Mouse (Mus musculus): ENCODE measurements around the gene Dlec1. TPM values are rescaled to one million over a fixed set of nuclear protein-coding genes. Genes with fewer than 3 reads are reported as not detected.

The Dlec1 gene
- polyA plus RNA-seq, 1 experiment from 2014 or later: 1.1 TPM

GRCm38 (mm10) chr9:119119409-119120167 lies 17.3 kb downstream of the Dlec1 start:
- WGBS: 83% methylated on average over 19 of the region's 19 CpGs
- Histone ChIP-seq H3K4me3 (ENCODE audit: low read depth, low read length) (no peak overlapping the region), H3K27ac (ENCODE audit: low read depth) (no peak overlapping the region), H3K4me2 (no peak overlapping the region), H3K4me1 (ENCODE audit: insufficient read depth) (no peaks in the 10 kb centered on the region), H3K9ac (no peak overlapping the region), H3K36me3 (ENCODE audit: insufficient read depth) (no peaks in the 10 kb centered on the region), H3K27me3 (ENCODE audit: insufficient read depth, low read length) (no peaks in the 10 kb centered on the region), H3K9me3 (ENCODE audit: low read depth, low read length) (no peaks in the 10 kb centered on the region)
- no peak for TF ChIP-seq CTCF (IDR thresholded peaks at IDR 0.05; ENCODE audit: low read depth)
- DNase-seq (no peak), ATAC-seq (ENCODE audit: insufficient read depth) (no peak)

- Histone ChIP-seq H3K4me3 (ENCODE audit: low read depth, low read length) (no peak overlapping the region), H3K36me3 (ENCODE audit: insufficient read depth) (no peaks in the 10 kb centered on the region), H3K27me3 (ENCODE audit: insufficient read depth, low read length) (no peaks in the 10 kb centered on the region), H3K4me2 (no peak overlapping the region), H3K4me1 (ENCODE audit: insufficient read depth) (no peaks in the 10 kb centered on the region), H3K9ac (no peak overlapping the region), H3K27ac (ENCODE audit: low read depth) (no peak overlapping the region), H3K9me3 (ENCODE audit: low read depth, low read length) (no peaks in the 10 kb centered on the region)
- TF ChIP-seq CTCF (IDR thresholded peaks at IDR 0.05; ENCODE audit: low read depth): no peak
- DNase-seq (no peak), ATAC-seq (ENCODE audit: insufficient read depth) (no peak)
- 57% methylated on average over 3 of the region's 3 CpGs for WGBS
These were observed 17.9 kb downstream of the Dlec1 start for GRCm38 (mm10) chr9:119120168-119120560.

GRCm38 (mm10) chr9:119122596-119123369 lies 20.5 kb downstream of the Dlec1 start:
- Histone ChIP-seq H3K9me3 (ENCODE audit: low read depth, low read length) (no peaks in the 10 kb centered on the region), H3K4me3 (ENCODE audit: low read depth, low read length) (no peak overlapping the region), H3K9ac (no peak overlapping the region), H3K4me1 (ENCODE audit: insufficient read depth) (no peaks in the 10 kb centered on the region), H3K4me2 (no peak overlapping the region), H3K27ac (ENCODE audit: low read depth) (no peak overlapping the region), H3K27me3 (ENCODE audit: insufficient read depth, low read length) (no peaks in the 10 kb centered on the region), H3K36me3 (ENCODE audit: insufficient read depth) (no peaks in the 10 kb centered on the region)
- no peak for ATAC-seq (ENCODE audit: insufficient read depth)
- TF ChIP-seq CTCF (IDR thresholded peaks at IDR 0.05; ENCODE audit: low read depth): no peak
- DNase-seq: no peak
- 76% methylated on average over 18 of the region's 18 CpGs for WGBS

DNA sequence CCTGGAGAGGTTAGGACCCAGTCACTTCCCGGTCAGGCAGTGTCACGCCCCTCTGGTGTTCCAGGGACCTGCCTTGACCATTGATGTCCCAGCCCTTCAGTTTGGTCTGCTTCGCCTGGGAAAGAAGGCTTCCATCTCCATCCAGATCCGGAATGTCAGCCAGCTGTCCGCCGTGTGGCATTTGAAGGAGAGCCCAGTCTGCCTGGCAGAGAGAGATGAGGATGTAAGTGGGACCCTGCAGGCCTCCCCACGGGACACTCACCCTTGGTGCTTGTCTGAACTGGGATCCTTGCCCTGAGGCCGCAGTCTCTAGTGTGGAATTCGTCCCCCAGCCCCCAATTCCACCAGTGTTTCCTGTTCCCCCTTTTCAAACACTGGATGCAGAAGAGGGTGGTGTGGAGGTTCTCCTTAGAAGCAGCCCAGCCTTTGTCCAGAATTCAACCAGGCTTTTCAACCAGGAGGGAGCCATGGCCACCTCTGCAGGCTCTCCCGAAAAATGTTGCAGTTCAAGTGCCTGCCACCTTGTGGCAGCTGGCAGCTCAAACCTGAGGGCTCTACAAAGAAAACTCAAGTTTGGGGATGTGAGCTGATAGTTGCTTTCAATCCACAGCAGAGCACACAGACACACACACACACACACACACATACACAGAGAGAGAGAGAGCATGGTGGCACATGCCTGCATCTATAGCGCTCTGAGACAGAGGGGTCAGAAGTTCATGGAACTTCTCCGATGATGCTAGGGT lies 26.3 kb downstream of the Dlec1 start:
- Histone ChIP-seq H3K4me3 (ENCODE audit: low read depth, low read length) (no peak overlapping the region), H3K4me1 (ENCODE audit: insufficient read depth) (no peaks in the 10 kb centered on the region), H3K4me2 (no peak overlapping the region), H3K9me3 (ENCODE audit: low read depth, low read length) (no peaks in the 10 kb centered on the region), H3K27ac (ENCODE audit: low read depth) (no peak overlapping the region), H3K36me3 (ENCODE audit: insufficient read depth) (no peaks in the 10 kb centered on the region), H3K9ac (no peak overlapping the region), H3K27me3 (ENCODE audit: insufficient read depth, low read length) (no peaks in the 10 kb centered on the region)
- DNase-seq (peak; percentile 24), ATAC-seq (ENCODE audit: insufficient read depth) (no peak)
- WGBS: 74% methylated on average over 12 of the region's 12 CpGs
- TF ChIP-seq CTCF (IDR thresholded peaks at IDR 0.05; ENCODE audit: low read depth): peak; percentile 28; the same call in 1 of the 2 replicates

DNA sequence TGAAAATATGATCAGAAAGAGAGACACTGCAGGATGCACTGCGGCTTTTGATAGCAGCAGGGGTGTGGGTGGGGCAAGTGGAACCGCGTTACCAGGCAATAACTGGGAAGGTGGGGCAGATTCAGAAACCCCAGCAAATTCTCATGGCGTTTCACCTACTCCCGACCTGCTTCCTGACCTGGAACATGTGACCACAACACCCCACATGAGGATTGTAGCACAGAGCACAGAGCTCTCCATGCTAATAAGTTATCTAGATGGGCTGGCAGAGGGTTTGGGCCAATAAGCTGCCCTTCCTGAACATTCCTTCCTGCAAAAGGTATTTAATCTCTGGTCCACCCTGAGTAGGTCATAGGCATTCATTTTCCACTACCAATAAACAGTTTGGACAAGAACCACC lies 28.4 kb downstream of the Dlec1 start:
- DNase-seq (no peak), ATAC-seq (ENCODE audit: insufficient read depth) (no peak)
- 51% methylated on average over 5 of the region's 5 CpGs for WGBS
- no peak overlapping the region for H3K4me3 ChIP-seq (ENCODE audit: low read depth, low read length)
- H3K4me1 ChIP-seq (ENCODE audit: insufficient read depth): no peaks in the 10 kb centered on the region
- H3K27me3 ChIP-seq (ENCODE audit: insufficient read depth, low read length): no peaks in the 10 kb centered on the region
- TF ChIP-seq CTCF (IDR thresholded peaks at IDR 0.05; ENCODE audit: low read depth): no peak
- H3K4me2 ChIP-seq: no peak overlapping the region
- no peaks in the 10 kb centered on the region for H3K9me3 ChIP-seq (ENCODE audit: low read depth, low read length)
- no peaks in the 10 kb centered on the region for H3K36me3 ChIP-seq (ENCODE audit: insufficient read depth)
- no peak overlapping the region for H3K9ac ChIP-seq
- no peak overlapping the region for H3K27ac ChIP-seq (ENCODE audit: low read depth)

GRCm38 (mm10) chr9:119138836-119139235 lies 36.6 kb downstream of the Dlec1 start:
- WGBS: 69% methylated on average over 2 of the region's 2 CpGs
- H3K4me1 ChIP-seq (ENCODE audit: insufficient read depth): no peaks in the 10 kb centered on the region

GRCm38 (mm10) chr9:119142066-119142465 lies 39.8 kb downstream of the Dlec1 start:
- H3K9ac ChIP-seq: no peak overlapping the region
- no peak for TF ChIP-seq CTCF (IDR thresholded peaks at IDR 0.05; ENCODE audit: low read depth)
- WGBS: 73% methylated on average over 5 of the region's 5 CpGs
- DNase-seq (no peak), ATAC-seq (ENCODE audit: insufficient read depth) (no peak)
- H3K4me1 ChIP-seq (ENCODE audit: insufficient read depth): no peaks in the 10 kb centered on the region
- H3K27me3 ChIP-seq (ENCODE audit: insufficient read depth, low read length): no peaks in the 10 kb centered on the region
- no peaks in the 10 kb centered on the region for H3K9me3 ChIP-seq (ENCODE audit: low read depth, low read length)
- no peak overlapping the region for H3K4me3 ChIP-seq (ENCODE audit: low read depth, low read length)
- H3K36me3 ChIP-seq (ENCODE audit: insufficient read depth): no peaks in the 10 kb centered on the region
- no peak overlapping the region for H3K4me2 ChIP-seq
- H3K27ac ChIP-seq (ENCODE audit: low read depth): no peak overlapping the region

More at GRCm38 (mm10) chr9:119138836-119139235, 36.6 kb downstream of the Dlec1 start:
- no peak overlapping the region for H3K9ac ChIP-seq
- ATAC-seq (ENCODE audit: insufficient read depth): no peak
- H3K27ac ChIP-seq (ENCODE audit: low read depth): no peak overlapping the region
- no peaks in the 10 kb centered on the region for H3K27me3 ChIP-seq (ENCODE audit: insufficient read depth, low read length)
- no peak for TF ChIP-seq CTCF (IDR thresholded peaks at IDR 0.05; ENCODE audit: low read depth)
- no peak for DNase-seq
- no peaks in the 10 kb centered on the region for H3K9me3 ChIP-seq (ENCODE audit: low read depth, low read length)
- H3K36me3 ChIP-seq (ENCODE audit: insufficient read depth): no peaks in the 10 kb centered on the region
- H3K4me2 ChIP-seq: no peak overlapping the region
- H3K4me3 ChIP-seq (ENCODE audit: low read depth, low read length): no peak overlapping the region

Data from lung, embryonic 14.5 days (tissue).